Mouse (Mus musculus): Measurements from ENCODE around the gene Bola3. TPM values are rescaled to one million over a fixed set of nuclear protein-coding genes. Genes with fewer than 3 reads are reported as not detected.

Gene Bola3
- polyA plus RNA-seq (2012; rRNA removed), result 35.8 and 40.1 TPM in 2 replicates

GRCm38 (mm10) chr6:83348873-83349272, at the start of gene Bola3:
TSS of gene Bola3 (plus strand) at chr6:83349147.

GRCm38 (mm10) chr6:83325525-83326393, 23.2 kb upstream of the Bola3 start, which contains the start of the genes Mthfd2 and Mob1a:
TSS of gene Mthfd2 (minus strand) at chr6:83325908.
TSS of gene Mob1a (plus strand) at chr6:83326016.

Other genes starting within 250 kb of the Bola3 start
- gene Ccdc142, start 247.5 kb upstream of the Bola3 start, polyA plus RNA-seq (2012; rRNA removed), result 8.7 and 9.8 TPM in 2 replicates
- 9.4 and 10.1 TPM in 2 replicates for gene Gm42688, start 247.5 kb upstream of the Bola3 start, polyA plus RNA-seq (2012; rRNA removed)
- 114 and 124 TPM in 2 replicates for gene Mrpl53, start 240.1 kb upstream of the Bola3 start, polyA plus RNA-seq (2012; rRNA removed)
- gene Mogs, start 233.7 kb upstream of the Bola3 start, polyA plus RNA-seq (2012; rRNA removed), result 51.7 and 54.5 TPM in 2 replicates
- gene Wbp1, start 227.6 kb upstream of the Bola3 start, polyA plus RNA-seq (2012; rRNA removed), result 283 and 344 TPM in 2 replicates
- 44.4 and 48.3 TPM in 2 replicates for gene Ino80b, start 223.7 kb upstream of the Bola3 start, polyA plus RNA-seq (2012; rRNA removed)
- 31.1 and 51.8 TPM in 2 replicates for gene Rtkn, start 213.7 kb upstream of the Bola3 start, polyA plus RNA-seq (2012; rRNA removed)
- 22.1 and 23.0 TPM in 2 replicates for gene Wdr54, start 192.8 kb upstream of the Bola3 start, polyA plus RNA-seq (2012; rRNA removed)
- 2.3 and 2.5 TPM in 2 replicates for gene 1700003E16Rik, start 192.7 kb upstream of the Bola3 start, polyA plus RNA-seq (2012; rRNA removed)
- gene Dctn1, start 183.2 kb upstream of the Bola3 start, polyA plus RNA-seq (2012; rRNA removed), result 202 and 214 TPM in 2 replicates
- 3.4 and 4.1 TPM in 2 replicates for gene Slc4a5, start 129.3 kb upstream of the Bola3 start, polyA plus RNA-seq (2012; rRNA removed)
- 18.8 and 20.9 TPM in 2 replicates for gene Mthfd2, start 23.2 kb upstream of the Bola3 start, polyA plus RNA-seq (2012; rRNA removed)
- gene Mob1a, start 23.1 kb upstream of the Bola3 start, polyA plus RNA-seq (2012; rRNA removed), result 28.4 and 29.6 TPM in 2 replicates
- gene Tet3, start 109.9 kb downstream of the Bola3 start, polyA plus RNA-seq (2012; rRNA removed), result 25.2 and 26.2 TPM in 2 replicates
- gene Dguok, start 157.8 kb downstream of the Bola3 start, polyA plus RNA-seq (2012; rRNA removed), result 80.3 and 85.4 TPM in 2 replicates
- 2.4 and 3.4 TPM in 2 replicates for gene Actg2, start 187.1 kb downstream of the Bola3 start, polyA plus RNA-seq (2012; rRNA removed)
- 34.2 and 34.6 TPM in 2 replicates for gene Stambp, start 223.6 kb downstream of the Bola3 start, polyA plus RNA-seq (2012; rRNA removed)